Mouse (Mus musculus) lung, postnatal 36 days (tissue): Measurements from ENCODE around the gene Scamp2.

ENCODE experiments used
- DNase-seq: peaks from one replicate; pipeline ENCODE4 v3.0.0; 2022; ENCODE audit warnings: mixed read lengths

Gene Scamp2

GRCm38 (mm10) chr9:57629118-57629874 lies 68.6 kb downstream of the Scamp2 start:
- DNase-seq, result peak; percentile 86

GRCm38 (mm10) chr9:57633481-57634024 lies 72.8 kb downstream of the Scamp2 start:
- peak; percentile 42 for DNase-seq

GRCm38 (mm10) chr9:57637272-57637671 lies 76.5 kb downstream of the Scamp2 start:
- no peak for DNase-seq

GRCm38 (mm10) chr9:57637741-57638322 lies 77.1 kb downstream of the Scamp2 start:
- DNase-seq, result peak; percentile 83
